Mouse (Mus musculus): ENCODE measurements around the gene Txlnb.
"Not testable (repeated sequence)": the region's sequence is repeated elsewhere in the genome, so short reads cannot be mapped to it uniquely, and the experiment has no call there.

Gene Txlnb

GRCm38 (mm10) chr10:17820422-17820821, 24.4 kb downstream of the Txlnb start:
- not testable (repeated sequence) for DNase-seq (ENCODE audit: low read depth, low spot score)

- no peak for DNase-seq (ENCODE audit: low read depth, low spot score)
Observed at GRCm38 (mm10) chr10:17827391-17827790, 31.4 kb downstream of the Txlnb start.

GRCm38 (mm10) chr10:17829205-17829604, 33.2 kb downstream of the Txlnb start:
- no peak for DNase-seq (ENCODE audit: low read depth, low spot score)

- DNase-seq (ENCODE audit: low read depth, low spot score) = no peak
Observed at GRCm38 (mm10) chr10:17831041-17831440, 35.0 kb downstream of the Txlnb start.

- no peak for DNase-seq (ENCODE audit: low read depth, low spot score)
Observed at GRCm38 (mm10) chr10:17835031-17835430, 39.0 kb downstream of the Txlnb start.

GRCm38 (mm10) chr10:17836275-17836674, 40.2 kb downstream of the Txlnb start:
- DNase-seq (ENCODE audit: low read depth, low spot score) = no peak

- no peak for DNase-seq (ENCODE audit: low read depth, low spot score)
Observed at GRCm38 (mm10) chr10:17842030-17842429, 46.0 kb downstream of the Txlnb start.

- no peak for DNase-seq (ENCODE audit: low read depth, low spot score)
Observed at GRCm38 (mm10) chr10:17844781-17845537, 48.9 kb downstream of the Txlnb start.

GRCm38 (mm10) chr10:17857647-17858261, 61.7 kb downstream of the Txlnb start:
- DNase-seq (ENCODE audit: low read depth, low spot score) = no peak

- DNase-seq (ENCODE audit: low read depth, low spot score) = peak; percentile 12
Observed at GRCm38 (mm10) chr10:17860701-17861480, 64.9 kb downstream of the Txlnb start.

GRCm38 (mm10) chr10:17869822-17870662, 74.0 kb downstream of the Txlnb start:
- peak; percentile 66 for DNase-seq (ENCODE audit: low read depth, low spot score)

GRCm38 (mm10) chr10:17878002-17878919, 82.2 kb downstream of the Txlnb start:
- DNase-seq (ENCODE audit: low read depth, low spot score) = no peak

GRCm38 (mm10) chr10:17880038-17880437, 84.0 kb downstream of the Txlnb start:
- no peak for DNase-seq (ENCODE audit: low read depth, low spot score)

- DNase-seq (ENCODE audit: low read depth, low spot score) = no peak
Observed at GRCm38 (mm10) chr10:17880724-17881123, 84.7 kb downstream of the Txlnb start.

Data from CD4-positive helper T cell, adult 2 months (primary cell).